Mouse (Mus musculus): ENCODE measurements at regions not wholly inside any gene's neighbourhood (a gene's known extent, or its start where the extent isn't known, plus 50 kb on each side); places are given as distances from the start of the nearest gene placed in this dataset.
A peak's percentile ranks its signal among the peaks of the same experiment; 100 is the strongest.
"Not testable (repeated sequence)": the region's sequence is repeated elsewhere in the genome, so short reads cannot be mapped to it uniquely, and the experiment has no call there.

DNA sequence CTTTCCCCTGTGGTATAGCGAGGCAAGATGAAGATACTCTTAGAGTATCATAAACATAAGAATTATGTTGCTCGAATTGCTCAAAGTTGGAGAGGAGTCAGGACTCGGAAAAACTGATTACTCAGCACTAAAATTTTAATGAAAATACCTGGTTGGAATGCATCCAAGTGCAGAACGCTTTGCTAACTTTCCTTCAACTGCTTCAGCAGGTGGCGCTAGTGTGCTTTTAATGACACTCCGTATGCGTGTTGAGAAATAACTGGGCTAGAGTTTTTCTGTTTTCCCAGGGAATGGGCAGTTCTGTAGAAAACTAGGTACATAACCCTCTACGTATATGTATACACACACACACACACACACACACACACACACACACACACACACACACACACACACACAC lies 221.0 kb downstream of the Grxcr1 start:
- DNase-seq = peak; percentile 32

- DNase-seq = no peak
Measured at GRCm38 (mm10) chr5:68253476-68253875, 221.8 kb downstream of the Grxcr1 start.

DNA sequence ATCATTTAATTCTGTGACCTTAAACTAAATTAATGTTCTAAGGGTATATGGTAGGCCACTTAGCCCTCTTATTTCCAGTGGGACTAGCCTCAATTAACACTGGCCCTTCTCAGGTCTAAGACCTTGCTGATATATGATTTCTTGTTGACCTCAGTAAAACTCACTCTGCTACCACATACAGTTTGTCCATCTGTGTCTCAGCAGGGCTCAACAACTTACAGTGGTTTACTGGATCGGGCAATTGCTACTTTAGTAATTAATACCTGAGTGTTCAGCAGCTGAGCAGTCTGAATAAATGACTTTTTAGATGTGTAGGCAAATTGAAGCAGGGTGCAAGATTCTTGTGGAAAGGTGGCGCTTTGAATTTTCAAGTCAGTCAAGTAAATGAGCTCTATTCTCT lies 222.5 kb downstream of the Grxcr1 start:
- DNase-seq = no peak

DNA sequence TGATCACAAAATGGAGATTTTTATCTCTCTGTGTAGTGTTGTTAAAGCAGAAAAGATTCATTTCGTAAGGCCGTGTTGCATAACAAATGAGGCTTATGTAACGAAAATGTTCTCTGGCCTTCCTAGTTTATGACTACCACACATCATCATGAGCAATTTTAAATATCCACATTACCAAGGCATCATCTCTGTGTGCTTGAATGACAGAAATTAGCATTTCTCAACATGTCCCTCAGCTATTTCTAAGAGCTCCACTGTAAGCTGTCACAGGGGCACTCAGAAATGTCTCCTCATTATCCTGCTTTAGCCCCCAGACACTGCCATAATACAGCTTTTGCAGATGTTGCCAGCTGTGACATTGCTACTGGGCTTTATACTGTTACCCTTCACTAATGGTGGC lies 232.6 kb downstream of the Grxcr1 start:
- no peak for DNase-seq

GRCm38 (mm10) chr5:68274271-68274670 lies 242.6 kb downstream of the Grxcr1 start:
- DNase-seq = no peak

GRCm38 (mm10) chr5:68275558-68276263 lies 244.1 kb downstream of the Grxcr1 start:
- no peak for DNase-seq

DNA sequence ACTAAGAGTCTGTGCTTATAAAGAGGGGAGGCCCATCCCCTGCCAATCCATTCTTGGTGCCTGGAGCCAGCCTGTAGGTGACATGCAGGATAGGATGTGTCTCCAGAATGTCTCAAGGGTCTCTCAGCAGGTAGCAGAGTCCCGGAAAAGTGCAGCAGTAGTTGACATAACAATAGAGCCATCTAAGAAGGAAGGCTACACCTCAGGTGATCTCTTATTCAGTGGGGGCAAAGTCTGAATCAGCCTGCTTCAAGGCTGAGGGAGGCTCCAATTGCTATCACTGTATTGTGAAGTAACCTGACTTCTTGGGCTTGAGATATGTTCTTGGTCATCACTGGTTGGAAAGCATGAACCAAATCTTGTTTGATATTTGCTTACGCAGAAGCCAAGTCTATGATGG lies 264.1 kb downstream of the Grxcr1 start:
- DNase-seq = not testable (repeated sequence)

GRCm38 (mm10) chr5:68313187-68313586 lies 281.6 kb downstream of the Grxcr1 start:
- DNase-seq = no peak

DNA sequence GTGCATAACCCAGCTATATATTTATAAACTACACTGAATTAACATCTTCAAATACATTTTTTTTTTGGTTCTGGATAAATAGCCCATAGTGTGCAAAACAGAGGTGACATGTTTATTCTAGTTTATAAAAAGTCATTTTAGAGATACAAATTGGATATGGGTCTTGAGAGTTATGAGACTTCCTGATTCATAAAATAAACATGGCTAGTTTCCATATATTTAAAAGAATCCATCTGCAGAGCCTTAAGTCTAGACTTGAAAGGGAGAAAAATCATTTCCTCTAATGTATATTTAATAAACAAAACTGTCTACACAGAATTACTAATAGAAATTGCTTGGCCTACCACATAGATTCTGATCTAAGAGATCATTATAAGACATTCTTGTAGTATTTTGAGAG lies 287.3 kb downstream of the Grxcr1 start:
- no peak for DNase-seq

DNA sequence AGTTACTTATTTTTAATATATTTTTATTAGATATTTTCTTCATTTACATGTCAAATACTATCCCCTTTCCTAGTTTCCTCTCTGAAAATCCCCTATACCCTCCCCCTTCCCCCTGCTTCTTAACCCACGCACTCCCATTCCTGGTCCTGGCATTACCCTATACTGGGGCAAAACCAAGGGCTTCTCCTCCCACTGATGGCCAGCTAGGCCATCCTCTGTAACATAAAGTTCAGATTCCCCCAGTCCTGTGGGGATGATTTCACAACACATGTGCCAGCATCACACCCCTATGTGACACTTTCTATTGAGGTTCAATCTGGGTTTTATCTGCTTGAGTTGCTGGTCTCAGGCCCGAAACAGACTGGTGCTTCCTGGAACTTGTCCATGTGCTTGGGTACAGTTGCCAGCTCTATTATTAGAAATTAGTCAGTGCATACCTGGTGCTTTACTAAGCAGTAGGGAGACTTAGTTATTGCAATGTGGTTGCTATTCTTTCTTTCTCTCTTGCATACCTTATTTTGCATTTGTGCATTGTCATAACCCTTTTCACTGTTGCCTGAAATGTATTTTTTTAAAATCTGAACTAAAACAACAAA lies 295.5 kb downstream of the Grxcr1 start:
- no peak for DNase-seq

- no peak for DNase-seq
Measured at GRCm38 (mm10) chr5:68329311-68329710, 297.7 kb downstream of the Grxcr1 start.

DNA sequence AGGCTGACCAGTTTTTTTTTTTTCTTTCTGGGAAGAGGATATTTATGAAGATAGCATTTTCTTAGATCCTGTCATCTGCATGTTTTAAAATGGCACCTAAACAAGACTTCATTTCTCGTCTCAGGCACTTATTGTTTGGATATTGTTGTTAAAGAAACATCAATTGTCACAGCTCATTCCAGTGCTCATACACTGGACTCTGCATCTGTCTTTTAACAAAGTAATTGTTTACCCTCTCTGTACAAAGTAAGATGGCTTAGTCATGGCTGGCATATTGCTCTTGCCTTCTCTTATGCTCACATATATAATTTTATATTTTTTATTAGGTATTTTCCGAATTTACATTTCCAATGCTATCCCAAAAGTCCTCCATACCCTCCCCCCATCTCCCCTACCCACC lies 298.2 kb downstream of the Grxcr1 start:
- DNase-seq = no peak

GRCm38 (mm10) chr5:68350921-68351320 lies 319.3 kb downstream of the Grxcr1 start:
- no peak for DNase-seq

DNA sequence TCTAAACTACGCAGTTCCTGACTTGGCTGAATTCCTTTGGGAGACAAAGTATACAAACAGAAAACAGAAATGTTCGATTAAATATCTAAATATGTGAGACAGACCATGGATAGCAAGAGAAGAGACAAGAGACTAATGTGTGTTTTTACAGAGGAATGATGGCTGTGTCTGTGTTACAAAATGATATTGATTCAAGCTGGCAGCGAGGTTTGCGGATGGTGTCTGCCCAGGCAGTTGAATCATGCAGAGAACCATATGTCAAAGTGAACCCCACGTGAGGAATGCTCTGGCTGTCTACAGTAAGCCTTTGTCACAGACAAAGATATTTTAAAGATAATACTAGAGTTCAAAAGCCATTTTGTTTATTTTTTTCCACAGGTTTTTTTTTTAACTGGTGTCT lies 320.2 kb downstream of the Grxcr1 start:
- no peak for DNase-seq

DNA sequence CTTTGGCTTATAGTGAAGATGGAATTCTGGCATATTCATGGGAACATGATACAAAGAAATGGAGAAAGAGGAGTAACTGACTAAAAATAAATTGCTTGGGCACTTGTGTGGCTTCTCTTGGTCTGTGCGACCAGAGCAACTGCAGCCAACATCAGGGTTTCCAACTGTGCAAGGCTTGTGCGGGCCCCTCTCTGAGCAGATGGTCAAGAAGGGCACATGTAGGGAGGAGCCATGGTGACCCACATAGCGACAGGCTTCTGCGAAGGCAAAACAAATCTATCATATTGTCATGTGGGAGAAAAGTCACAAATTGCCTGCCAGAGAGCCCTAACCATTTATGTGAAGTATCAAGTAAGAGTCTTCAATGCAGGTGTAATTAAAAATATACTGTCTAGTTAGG lies 321.6 kb downstream of the Grxcr1 start:
- no peak for DNase-seq

DNA sequence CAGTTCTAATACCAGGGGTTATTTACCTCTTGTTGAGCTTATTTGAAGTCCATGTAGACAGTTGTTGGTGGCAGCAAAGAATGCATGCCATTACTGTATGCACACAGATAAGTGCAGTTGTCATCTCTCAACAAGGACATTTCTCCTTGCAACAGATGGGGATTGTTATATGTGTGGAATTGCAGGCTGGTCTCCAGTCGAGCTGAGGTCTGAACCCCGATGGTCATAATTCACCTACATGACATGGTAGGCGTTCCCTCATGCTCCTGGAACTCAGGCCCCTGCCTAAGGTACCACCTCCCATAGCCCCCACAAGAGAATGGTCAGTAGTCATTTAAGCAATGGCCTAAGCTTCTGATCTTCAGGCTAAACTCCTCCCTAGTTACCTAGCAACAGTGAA lies 322.2 kb downstream of the Grxcr1 start:
- not testable (repeated sequence) for DNase-seq

DNA sequence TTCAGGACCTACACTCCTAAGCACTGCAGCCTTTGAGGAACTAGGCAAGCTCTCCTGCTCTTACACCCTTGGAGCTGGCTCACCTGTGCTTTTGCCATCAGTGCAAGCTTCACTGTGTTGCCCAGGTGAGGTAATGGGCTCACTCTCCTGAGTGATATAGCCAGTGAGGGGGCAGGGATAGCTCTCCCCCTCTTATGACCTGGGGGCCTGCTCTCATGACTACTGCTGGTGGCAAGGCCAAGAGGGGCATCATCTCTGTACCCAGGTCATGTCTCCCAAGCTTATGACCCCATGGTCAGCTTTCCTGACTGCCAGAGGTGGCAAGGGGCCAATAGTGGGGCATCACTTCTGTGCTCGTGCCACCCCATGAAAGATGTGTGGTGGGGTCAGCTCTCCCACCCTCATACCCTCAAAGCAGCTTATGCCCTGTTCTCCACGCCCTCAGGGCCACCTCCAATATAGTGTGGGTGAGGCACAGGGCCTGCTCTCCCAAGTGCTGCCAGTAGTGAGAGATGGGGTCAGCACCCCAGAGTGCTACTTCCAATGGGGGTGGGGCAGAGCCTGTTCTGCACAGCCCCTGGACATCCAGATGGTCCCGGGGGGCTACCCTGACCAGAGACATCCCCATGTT lies 330.1 kb downstream of the Grxcr1 start:
- DNase-seq = no peak

GRCm38 (mm10) chr5:68373082-68373481 lies 341.4 kb downstream of the Grxcr1 start:
- DNase-seq = no peak

Data from liver (tissue).